ENCODE assay signal across 8 mouse cellular contexts in the genomic region with DNA sequence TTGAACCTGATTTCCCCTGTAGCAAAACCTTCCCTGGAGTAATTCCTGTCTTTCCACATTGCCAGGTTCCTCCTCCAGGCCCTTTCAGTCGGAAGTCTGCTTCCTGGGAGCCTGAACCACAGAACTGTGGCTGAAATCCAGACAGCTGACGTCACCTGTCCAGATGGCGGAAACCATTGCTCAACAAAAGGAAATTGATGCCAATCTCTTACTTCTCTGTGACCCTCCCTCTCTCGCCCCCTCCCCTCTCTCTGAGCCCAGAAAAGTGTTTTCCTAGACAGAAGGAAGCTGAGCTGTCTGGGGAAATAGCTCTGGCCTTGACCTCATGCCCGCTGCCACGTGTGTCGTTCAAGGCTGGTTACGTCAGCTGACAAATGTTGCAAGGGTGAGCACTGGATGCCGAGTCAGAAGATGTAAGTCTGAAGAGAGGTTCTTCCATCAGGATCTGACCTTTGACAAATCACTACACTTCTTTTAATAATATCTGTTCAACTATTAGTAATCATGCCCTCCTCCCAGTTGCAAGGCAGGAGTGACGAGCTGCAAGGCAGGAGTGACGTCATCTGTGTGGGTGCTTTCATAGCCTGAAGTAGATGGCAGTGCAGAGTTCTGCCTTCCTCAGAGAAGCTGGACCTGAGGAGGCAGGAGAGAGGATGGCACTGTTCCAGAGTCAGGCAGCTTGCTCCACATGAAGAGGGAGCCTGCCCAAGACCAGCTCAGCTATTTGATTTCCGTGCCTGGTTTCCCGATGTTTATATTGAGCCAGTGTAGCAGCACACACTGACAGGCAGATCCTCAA. TPM values are rescaled to one million over a fixed set of nuclear protein-coding genes. Genes with fewer than 3 reads are reported as not detected.
A peak's percentile ranks its signal among the peaks of the same experiment; 100 is the strongest.
DNase-seq lines count a peak whose midpoint lies in the region; ATAC-seq and TF ChIP-seq lines count a peak whose summit lies in the region.

No protein-coding gene starts in this region.

- H3K4me3 ChIP-seq in hindbrain, embryonic 14.5 days (replicated peaks; ENCODE audit: low read length): no peak overlapping the region
- no peak overlapping the region for H3K4me3 ChIP-seq in small intestine, adult 2 months (ENCODE audit: low read depth, low read length)

- no peak for TF ChIP-seq POLR2A in small intestine, adult 2 months (IDR thresholded peaks at IDR 0.05; ENCODE audit: low read depth, low read length)

- WGBS in hindbrain, embryonic 14.5 days: 63% methylated on average over 13 of the region's 13 CpGs
- WGBS in small intestine, adult 2 months: 28% methylated on average over 13 of the region's 13 CpGs

- no peak overlapping the region for H3K4me2 ChIP-seq in hindbrain, embryonic 14.5 days (replicated peaks)

- H3K36me3 ChIP-seq in hindbrain, embryonic 14.5 days (replicated peaks; ENCODE audit: control insufficient read depth, insufficient read depth): no peaks in the 10 kb centered on the region
- H3K36me3 ChIP-seq in small intestine, adult 2 months (ENCODE audit: control insufficient read depth, insufficient read depth, low read length): no peaks in the 10 kb centered on the region

- no peak overlapping the region for H3K9ac ChIP-seq in hindbrain, embryonic 14.5 days

- no peaks in the 10 kb centered on the region; the same call in 1 of the 2 replicates for H3K4me1 ChIP-seq in hindbrain, embryonic 14.5 days (replicated peaks; ENCODE audit: control insufficient read depth, insufficient read depth, low read length)
- peaks cover 9% of the 10 kb centered on the region; the same call in 1 of the 2 replicates for H3K4me1 ChIP-seq in small intestine, adult 2 months (ENCODE audit: control insufficient read depth, insufficient read depth, insufficient read length, low read length)

- no peaks in the 10 kb centered on the region for H3K27me3 ChIP-seq in hindbrain, embryonic 14.5 days (ENCODE audit: control insufficient read depth, insufficient read depth, low read length)
- H3K27me3 ChIP-seq in small intestine, adult 2 months (ENCODE audit: control insufficient read depth, insufficient read depth, low read length): no peaks in the 10 kb centered on the region

- no peak overlapping the region for H3K27ac ChIP-seq in hindbrain, embryonic 14.5 days
- peak overlapping the region; percentile 63 for H3K27ac ChIP-seq in small intestine, adult 2 months (ENCODE audit: insufficient read depth, low read depth, low read length)

- no peak for TF ChIP-seq CTCF in small intestine, adult 2 months (IDR thresholded peaks at IDR 0.05; ENCODE audit: extremely low read depth, insufficient read length, insufficient replicate concordance, low read depth, low read length)

- no peak for ATAC-seq in hindbrain, embryonic 14.5 days (ENCODE audit: low FRiP score)

- no peaks in the 10 kb centered on the region for H3K9me3 ChIP-seq in hindbrain, embryonic 14.5 days (ENCODE audit: control insufficient read depth, low read length)

- DNase-seq in adrenal gland, adult (ENCODE audit: inconsistent age in 2 of 2, low spot score in 1 of 2): peak; percentile 87 to 96
- peak; percentile 97 to 98 for DNase-seq in cerebellum, postnatal 10 days
- peak; percentile 90 for DNase-seq in gastrocnemius, adult 18-20 months (ENCODE audit: low spot score)
- peak; percentile 56 for DNase-seq in hindbrain, embryonic 14.5 days (ENCODE audit: low spot score)
- peak; percentile 75 for DNase-seq in layer of hippocampus, postnatal 14 days (ENCODE audit: low spot score in 2 of 2)
- peak; percentile 87 for DNase-seq in lung, postnatal 25 days (ENCODE audit: low spot score)
- DNase-seq in spleen, postnatal 36 days (ENCODE audit: low spot score in 2 of 2): no peak

RNA-seq across cellular contexts. Expression of a gene that starts 44.5 kb away (rescaled TPM):
- total RNA-seq in gastrocnemius, adult 18-20 months (2021): 1 to 10 TPM; 7.1 to 8.0 TPM
- polyA plus RNA-seq in hindbrain, embryonic 14.5 days (2014; fragmentation: Nextera tagmentation; extraction: Ambion mirVana): 6.6 and 7.5 TPM in 2 replicates
- 1 to 10 TPM; 3.8 to 4.2 TPM for total RNA-seq in layer of hippocampus, postnatal 14 days (2021)
- polyA plus RNA-seq in small intestine, adult 2 months (2012; rRNA removed): 6.1 and 8.6 TPM in 2 replicates

RNA-seq across cellular contexts. Expression of a gene that starts 46.0 kb away (rescaled TPM):
- total RNA-seq in gastrocnemius, adult 18-20 months (2021): 10 to 100 TPM; 58.1 to 61.3 TPM
- polyA plus RNA-seq in hindbrain, embryonic 14.5 days (2014; fragmentation: Nextera tagmentation; extraction: Ambion mirVana): 86.3 and 96.6 TPM in 2 replicates
- total RNA-seq in layer of hippocampus, postnatal 14 days (2021): 100 to 1,000 TPM; 139 to 147 TPM
- 33.4 and 53.2 TPM in 2 replicates for polyA plus RNA-seq in small intestine, adult 2 months (2012; rRNA removed)

Comparison
In these comparisons a context has a peak if more than half of its experiments do, and no peak if none do; other contexts are left out.
1. DNase-seq: peak in adrenal gland, adult (2 of 2), cerebellum, postnatal 10 days (2 of 2), gastrocnemius, adult 18-20 months (single experiment), hindbrain, embryonic 14.5 days (single experiment), layer of hippocampus, postnatal 14 days (2 of 2) and lung, postnatal 25 days (single experiment); none in spleen, postnatal 36 days (0 of 2).